Comparison of ENCODE assay signal across 11 mouse cellular contexts in genomic region chr10:66968541-66968940, GRCm38 (mm10).
DNase-seq lines count a peak whose midpoint lies in the region; ATAC-seq and TF ChIP-seq lines count a peak whose summit lies in the region.
"Had no signal": no experiment of that assay in that cellular context is flagged by ENCODE, and none has a peak within 500 bp of the region (broad histone marks: within the 10 kb centered on the region; RNA-seq: fewer than 3 reads in every experiment).

No protein-coding gene starts in this region.

- 54% methylated on average over 4 of the region's 4 CpGs for WGBS in embryonic facial prominence, embryonic 10.5 days
- WGBS in neural tube, embryonic 11.5 days = 27% methylated on average over 4 of the region's 4 CpGs
- 47% methylated on average over 4 of the region's 4 CpGs for WGBS in cerebellum, adult 2 months

- H3K27ac ChIP-seq in embryonic facial prominence, embryonic 10.5 days (replicated peaks) = no peak overlapping the region
- no peak overlapping the region for H3K27ac ChIP-seq in neural tube, embryonic 11.5 days (ENCODE audit: low read depth, low read length)
- H3K27ac ChIP-seq in cerebellum, adult 2 months (ENCODE audit: insufficient read depth, low read length) = no peak overlapping the region
- H3K27ac ChIP-seq: embryonic facial prominence, embryonic 12.5 days; liver, embryonic 13.5 days had no signal

- intact Hi-C loops in left cerebral cortex, postnatal 25 days (cut with DNase I) = no loop called here

- ATAC-seq in neural tube, embryonic 11.5 days (ENCODE audit: insufficient read depth, low FRiP score, low TSS enrichment) = peak; percentile 87
- ATAC-seq: inflammation-experienced regulatory T-cells, adult 6 months had no signal

- peak; percentile 31 for DNase-seq in retina, postnatal 1 day
- no peak for DNase-seq in retina, embryonic 14.5 days (ENCODE audit: low spot score)
- DNase-seq in embryonic facial prominence, embryonic 10.5 days (ENCODE audit: low spot score) = peak; percentile 46
- DNase-seq in kidney, adult 9 months = peak; percentile 37
- peak; percentile 71 for DNase-seq in neural tube, embryonic 11.5 days (ENCODE audit: low spot score)
- DNase-seq in cerebellum, adult 2 months = no peak
- DNase-seq in left cerebral cortex, postnatal 25 days (ENCODE audit: low spot score in 2 of 2) = no peak
- no peak for DNase-seq in thymus, postnatal 0 days (ENCODE audit: low spot score)
- DNase-seq: liver, embryonic 13.5 days had no signal

- TF ChIP-seq CTCF in cerebellum, adult 2 months (IDR thresholded peaks at IDR 0.05; ENCODE audit: borderline replicate concordance, insufficient read depth, low read depth, low read length) = no peak

- H3K27me3 ChIP-seq in embryonic facial prominence, embryonic 10.5 days (replicated peaks; ENCODE audit: low read depth, poor library complexity, severe bottlenecking) = no peaks in the 10 kb centered on the region
- H3K27me3 ChIP-seq in neural tube, embryonic 11.5 days (ENCODE audit: control insufficient read depth, insufficient read depth, low read length) = no peaks in the 10 kb centered on the region
- H3K27me3 ChIP-seq in cerebellum, adult 2 months (ENCODE audit: control insufficient read depth, insufficient read depth, low read length) = no peaks in the 10 kb centered on the region
- H3K27me3 ChIP-seq: embryonic facial prominence, embryonic 12.5 days; liver, embryonic 13.5 days had no signal

- no peaks in the 10 kb centered on the region for H3K36me3 ChIP-seq in embryonic facial prominence, embryonic 10.5 days (replicated peaks)
- no peaks in the 10 kb centered on the region for H3K36me3 ChIP-seq in neural tube, embryonic 11.5 days (ENCODE audit: control insufficient read depth, insufficient read depth, low read length)
- H3K36me3 ChIP-seq: embryonic facial prominence, embryonic 12.5 days; liver, embryonic 13.5 days had no signal

- no peak overlapping the region for H3K9ac ChIP-seq in neural tube, embryonic 11.5 days (ENCODE audit: low read length)
- H3K9ac ChIP-seq: embryonic facial prominence, embryonic 12.5 days; liver, embryonic 13.5 days had no signal

- H3K4me2 ChIP-seq in neural tube, embryonic 11.5 days (ENCODE audit: low read depth) = no peak overlapping the region
- H3K4me2 ChIP-seq: embryonic facial prominence, embryonic 12.5 days; liver, embryonic 13.5 days had no signal

- H3K9me3 ChIP-seq in embryonic facial prominence, embryonic 10.5 days = no peaks in the 10 kb centered on the region
- no peaks in the 10 kb centered on the region for H3K9me3 ChIP-seq in neural tube, embryonic 11.5 days (ENCODE audit: control insufficient read depth, low read length)
- H3K9me3 ChIP-seq: embryonic facial prominence, embryonic 12.5 days; liver, embryonic 13.5 days had no signal

- no peak overlapping the region for H3K4me3 ChIP-seq in embryonic facial prominence, embryonic 10.5 days
- no peak overlapping the region for H3K4me3 ChIP-seq in neural tube, embryonic 11.5 days (ENCODE audit: low read depth, low read length)
- H3K4me3 ChIP-seq in cerebellum, adult 2 months (replicated peaks; ENCODE audit: insufficient read depth, low read depth, low read length) = no peak overlapping the region
- H3K4me3 ChIP-seq: embryonic facial prominence, embryonic 12.5 days; liver, embryonic 13.5 days had no signal

- no peak for TF ChIP-seq POLR2A in cerebellum, adult 2 months (IDR thresholded peaks at IDR 0.05; ENCODE audit: borderline replicate concordance, insufficient read depth, low read length)

- H3K4me1 ChIP-seq in embryonic facial prominence, embryonic 10.5 days = peaks cover 27% of the 10 kb centered on the region
- H3K4me1 ChIP-seq in neural tube, embryonic 11.5 days (ENCODE audit: control insufficient read depth, insufficient read depth, low read length) = no peaks in the 10 kb centered on the region
- H3K4me1 ChIP-seq in cerebellum, adult 2 months (ENCODE audit: control insufficient read depth, insufficient read depth, low read length) = no peaks in the 10 kb centered on the region
- H3K4me1 ChIP-seq: liver, embryonic 13.5 days had no signal

Comparison
In these comparisons a context has a peak if more than half of its experiments do, and no peak if none do; other contexts are left out.
1. DNase-seq: peak in retina, postnatal 1 day (single experiment), embryonic facial prominence, embryonic 10.5 days (single experiment), kidney, adult 9 months (single experiment) and neural tube, embryonic 11.5 days (single experiment); none in retina, embryonic 14.5 days (single experiment), cerebellum, adult 2 months (0 of 2), left cerebral cortex, postnatal 25 days (0 of 2) and thymus, postnatal 0 days (single experiment).